Mouse (Mus musculus): ENCODE measurements around the gene Aptx.

Aptx gene

DNA sequence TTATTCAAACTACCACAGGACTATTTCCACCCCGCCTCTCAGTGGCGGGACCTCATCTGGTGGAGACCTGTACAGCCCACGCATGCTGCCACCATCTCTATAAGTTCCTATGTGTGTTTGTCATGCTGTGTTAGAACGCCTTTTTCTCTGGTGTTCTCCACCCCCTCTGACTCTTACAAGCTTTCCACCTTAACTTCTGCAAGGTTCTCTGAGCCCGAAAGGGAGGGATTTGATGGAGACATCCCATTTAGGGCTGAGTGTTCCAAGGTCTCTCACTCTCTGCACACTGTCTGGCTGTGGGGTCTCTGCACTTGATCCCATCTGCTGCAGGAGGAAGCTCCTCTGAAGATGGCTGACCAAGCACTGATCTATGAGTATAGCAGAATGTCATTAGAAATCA, 29.5 kb downstream of the Aptx start:
- no peak for DNase-seq (ENCODE audit: low read depth, low spot score)

DNA sequence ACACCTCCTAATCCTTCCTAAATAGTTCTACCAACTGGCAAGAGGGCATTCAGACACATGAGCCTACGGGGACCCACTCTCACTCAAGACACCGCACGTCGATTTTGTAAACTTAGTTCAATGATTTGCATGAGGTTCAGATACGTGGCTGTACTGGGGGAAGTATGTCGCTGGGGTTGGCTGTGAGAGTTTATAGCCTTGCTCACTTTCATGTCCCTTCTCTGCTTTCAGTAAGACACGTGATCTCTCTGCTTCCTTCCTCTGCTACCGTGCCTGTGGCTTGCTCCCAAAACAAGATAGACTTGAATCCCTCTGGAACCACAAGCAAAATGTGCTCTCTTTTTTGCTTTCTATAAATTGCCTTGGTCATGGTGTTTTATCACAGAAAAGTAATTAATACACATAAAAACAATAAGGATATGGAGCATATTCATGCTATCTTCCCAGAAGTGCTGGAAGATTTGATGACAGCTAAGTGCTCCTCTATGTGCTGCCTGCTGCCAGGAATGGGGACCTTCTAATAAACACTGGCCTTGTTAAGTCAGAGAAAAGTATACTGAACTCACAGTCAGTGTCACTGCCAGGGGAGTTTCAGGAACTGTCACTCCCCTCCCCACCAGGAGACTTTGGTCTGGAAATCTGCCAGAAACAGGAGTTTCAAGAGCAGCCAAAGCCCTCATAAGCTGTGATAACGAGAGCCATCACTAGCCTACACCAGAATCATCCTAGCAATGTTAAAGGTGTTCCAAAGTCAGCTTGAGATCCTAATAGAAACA, 36.6 kb downstream of the Aptx start:
- no peak for DNase-seq (ENCODE audit: low read depth, low spot score)

DNA sequence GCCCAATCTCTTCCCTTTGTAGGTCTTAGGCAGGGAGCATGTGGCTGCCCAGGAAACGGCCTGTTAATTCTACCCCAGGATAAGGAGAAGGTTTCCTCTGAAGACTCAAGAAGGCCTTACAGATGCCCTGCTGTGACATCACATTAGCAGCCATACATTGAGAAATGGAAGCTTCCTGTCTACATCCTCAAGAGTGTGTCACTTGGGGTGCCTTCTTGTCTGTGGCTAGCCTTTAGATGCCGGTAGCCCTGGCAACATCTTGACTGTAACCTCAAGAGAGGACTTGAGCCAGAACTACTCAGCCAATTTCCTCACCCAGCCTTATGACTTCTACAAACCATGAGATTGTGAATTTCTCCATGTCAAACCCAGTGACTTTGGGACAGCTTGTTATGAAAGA, 51.9 kb downstream of the Aptx start:
- no peak for DNase-seq (ENCODE audit: low read depth, low spot score)

DNA sequence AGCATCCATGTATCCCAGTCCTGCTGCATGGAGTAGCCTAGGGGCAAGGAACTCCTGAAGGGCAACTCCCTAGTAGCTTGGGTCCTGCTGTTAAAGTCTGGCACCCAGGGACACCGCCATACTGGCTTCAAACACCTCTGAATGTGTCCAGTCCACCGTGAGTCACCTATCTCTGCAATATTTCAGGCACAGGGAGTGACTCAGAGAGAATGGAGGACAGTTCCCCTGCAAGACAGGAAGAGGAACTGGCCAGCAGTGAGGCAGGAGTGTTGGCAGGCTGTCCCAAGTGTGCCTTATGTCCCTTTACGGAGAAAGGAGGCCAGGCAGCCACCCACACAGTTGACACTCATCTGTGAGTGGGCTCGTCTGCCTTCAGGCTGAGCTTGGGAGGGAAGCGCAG, 53.9 kb downstream of the Aptx start:
- no peak for DNase-seq (ENCODE audit: low read depth, low spot score)

GRCm38 (mm10) chr4:40643567-40643966, 59.4 kb downstream of the Aptx start:
- no peak for DNase-seq (ENCODE audit: low read depth, low spot score)

DNA sequence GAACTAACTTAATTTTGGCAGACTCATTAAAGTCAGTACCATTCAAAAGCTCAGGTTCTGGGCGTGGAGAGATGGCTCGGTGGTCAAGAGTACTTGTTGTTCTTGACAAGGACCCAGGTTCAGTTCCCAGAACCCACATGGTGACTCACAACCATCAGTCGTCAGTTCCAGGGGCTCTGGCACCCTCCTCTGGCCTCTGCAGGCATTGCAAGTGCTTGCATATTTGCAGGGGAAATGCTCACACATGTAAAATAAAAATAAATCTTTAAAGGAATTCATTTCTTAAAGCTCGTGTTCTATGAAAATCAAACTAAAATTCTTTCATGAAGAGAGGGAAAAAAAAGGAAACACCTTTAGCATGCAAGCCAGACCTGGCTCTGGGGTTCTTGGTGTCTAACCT, 62.0 kb downstream of the Aptx start:
- DNase-seq (ENCODE audit: low read depth, low spot score) = no peak

Data from CD4-positive, CD25-positive, alpha-beta regulatory T cell, adult 2 months (primary cell).